Mouse (Mus musculus) liver, embryonic 14.5 days (tissue): ENCODE measurements around the gene Hcst. TPM values are rescaled to one million over a fixed set of nuclear protein-coding genes. Genes with fewer than 3 reads are reported as not detected.
A peak's percentile ranks its signal among the peaks of the same experiment; 100 is the strongest.

ENCODE experiments used
- ATAC-seq: fragments of 200-750 bp; cut with Nextera tagmentation; 2 replicates; pipeline ENCODE4 v1.8.0; 2017; ENCODE audit warnings: moderate number of reproducible peaks, mild to moderate bottlenecking, moderate library complexity; ENCODE audit not compliant: insufficient read depth
- DNase-seq, 3 experiments: peaks; one replicate each; pipeline ENCODE4 v3.0.0-alpha.2; 2012 to 2013; ENCODE audit warnings: low read depth in 3 of 3, low spot score in 3 of 3
- H3K27ac ChIP-seq: fragments of 300-500 bp; sonication (generic); 2 replicates; pipeline ENCODE4 v1.5.1; 2014; ENCODE audit warnings: moderate library complexity, mild to moderate bottlenecking, control low read depth, inconsistent platforms
- H3K27me3 ChIP-seq: fragments of 300-500 bp; sonication (generic); 2 replicates; pipeline ENCODE4 v1.6.1; 2014; ENCODE audit warnings: mild to moderate bottlenecking, low read length, moderate library complexity; ENCODE audit not compliant: control insufficient read depth, insufficient read depth
- H3K36me3 ChIP-seq: fragments of 300-500 bp; sonication (generic); replicated peaks from 2 replicates; pipeline ENCODE4 v1.6.1; 2014; ENCODE audit warnings: low read depth; ENCODE audit not compliant: control insufficient read depth, insufficient read depth
- H3K4me1 ChIP-seq, 2 experiments: fragments of 200-500 bp in 1 of 2; fragments of 300-500 bp in 1 of 2; sonication (generic) in 1 of 2; replicated peaks; 2 replicates each; pipeline ENCODE4 v1.6.1; 2012 to 2014; ENCODE audit warnings: antibody characterized with exemption in 1 of 2, inconsistent platforms in 1 of 2, low read length in 1 of 2; ENCODE audit not compliant: control insufficient read depth in 2 of 2, insufficient read depth in 2 of 2
- H3K4me2 ChIP-seq: fragments of 300-500 bp; sonication (generic); 2 replicates; pipeline ENCODE4 v1.6.1; 2014; ENCODE audit warnings: low read depth, mild to moderate bottlenecking, control low read depth, moderate library complexity
- H3K4me3 ChIP-seq, 2 experiments: fragments of 200-500 bp in 1 of 2; fragments of 300-500 bp in 1 of 2; sonication (generic) in 1 of 2; 2 replicates each; pipeline ENCODE4 v1.5.1; 2012 to 2014; ENCODE audit warnings: low read depth in 2 of 2, low read length in 2 of 2, mild to moderate bottlenecking in 2 of 2, control low read depth in 1 of 2, inconsistent platforms in 1 of 2, moderate library complexity in 1 of 2; ENCODE audit not compliant: insufficient read depth in 1 of 2
- H3K9ac ChIP-seq: fragments of 300-500 bp; sonication (generic); replicated peaks from 2 replicates; pipeline ENCODE4 v1.6.1; 2014; ENCODE audit warnings: mild to moderate bottlenecking, control low read depth, moderate library complexity
- H3K9me3 ChIP-seq: fragments of 300-500 bp; sonication (generic); 2 replicates; pipeline ENCODE4 v1.6.1; 2016; ENCODE audit warnings: low read length, mixed read lengths; ENCODE audit not compliant: control insufficient read depth
- CTCF ChIP-seq: IDR thresholded peaks from 2 replicates; pipeline ENCODE4 v1.5.1; 2016; ENCODE audit warnings: antibody characterized with exemption, low read depth, control low read depth
- EP300 ChIP-seq: IDR thresholded peaks from 2 replicates; pipeline ENCODE4 v1.6.1; 2016; ENCODE audit warnings: antibody characterized with exemption, low read depth
- WGBS: fragments of 180-500 bp; shearing (Covaris S2); extraction: QIAGEN DNeasy Blood & Tissue Kit; methylation state at CpG from one replicate; pipeline ENCODE4 v1.1.7; 2014; ENCODE audit not compliant: insufficient replicate concordance; 5-methylcytosine and 5-hydroxymethylcytosine counted together
- polyA plus RNA-seq, 2 experiments: library from polyadenylated mRNA; depleted of rRNA in 1 of 2; stranded (reverse) in 1 of 2; unstranded in 1 of 2; fragments of >200 nt; fragmentation: Nextera tagmentation in 1 of 2; extraction: Ambion mirVana in 1 of 2; gene quantifications; 2 replicates each; pipeline versions ENCODE4 v1.2.1 to v1.2.3; 2012 to 2014

The Hcst gene
- polyA plus RNA-seq, 2 experiments = 3.3 to 4.9 TPM

DNA sequence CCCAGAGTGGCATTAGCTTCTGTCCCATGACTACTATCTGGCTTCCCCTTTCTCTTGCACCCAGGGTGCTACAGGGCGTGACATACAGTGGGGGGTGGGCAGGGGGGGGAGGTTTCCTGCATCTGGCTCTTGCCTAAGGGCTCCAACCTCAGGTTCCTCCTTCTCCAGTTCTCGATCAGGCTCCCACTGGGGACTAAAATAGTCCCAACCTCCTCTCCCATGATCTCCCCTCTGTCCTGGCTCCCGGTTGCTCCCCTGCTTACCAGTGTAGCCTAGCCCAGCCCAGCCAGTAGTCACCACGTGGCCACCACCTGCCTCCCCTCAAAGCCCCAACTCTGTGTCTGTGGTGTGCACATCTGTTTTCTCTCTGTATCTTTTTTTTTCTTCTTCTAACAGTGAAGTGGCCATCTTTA is 6.9 kb downstream of the Hcst start:
- DNase-seq = no peak
- H3K27me3 ChIP-seq = no peaks in the 10 kb centered on the region
- no peak overlapping the region for H3K4me3 ChIP-seq
- no peaks in the 10 kb centered on the region for H3K9me3 ChIP-seq
- no peaks in the 10 kb centered on the region for H3K36me3 ChIP-seq
- peak; percentile 18; the same call in 1 of the 2 replicates for ATAC-seq
- H3K4me1 ChIP-seq = peaks cover 0 to 5% of the 10 kb centered on the region in 2 experiments; a peak in 1 of 4 replicates
- H3K27ac ChIP-seq = no peak overlapping the region
- TF ChIP-seq CTCF (no peak), EP300 (no peak)
- WGBS = 6% methylated on average over 4 of the region's 4 CpGs
- no peak overlapping the region for H3K9ac ChIP-seq
- H3K4me2 ChIP-seq = no peak overlapping the region

DNA sequence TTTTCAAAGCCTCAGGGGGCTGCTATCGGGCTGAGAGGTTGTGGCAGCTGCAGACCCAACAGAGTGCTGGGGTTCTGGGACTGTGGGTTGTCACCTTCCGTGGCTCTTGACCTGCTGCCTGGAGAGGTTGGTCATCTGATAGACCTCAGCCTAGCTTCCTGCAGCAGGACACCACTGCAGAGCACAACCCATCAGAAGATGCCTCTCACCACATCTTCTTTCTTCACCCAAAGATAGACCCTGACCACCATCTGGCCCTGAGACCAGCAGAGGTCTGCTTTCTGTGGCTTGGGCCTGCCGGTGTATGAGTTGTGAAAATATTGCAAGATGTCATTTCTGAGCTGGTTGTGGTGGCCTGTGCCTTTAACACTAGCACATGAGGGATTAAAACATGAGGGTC is 8.6 kb downstream of the Hcst start:
- no peak for ATAC-seq
- H3K27me3 ChIP-seq = no peaks in the 10 kb centered on the region
- no peaks in the 10 kb centered on the region for H3K9me3 ChIP-seq
- TF ChIP-seq EP300 (no peak), CTCF (no peak)
- no peak overlapping the region for H3K4me2 ChIP-seq
- WGBS = 31% methylated on average over 3 of the region's 3 CpGs
- no peak overlapping the region for H3K9ac ChIP-seq
- no peak for DNase-seq
- H3K27ac ChIP-seq = no peak overlapping the region
- peaks cover 0 to 5% of the 10 kb centered on the region in 2 experiments; a peak in 1 of 4 replicates for H3K4me1 ChIP-seq
- H3K36me3 ChIP-seq = no peaks in the 10 kb centered on the region
- H3K4me3 ChIP-seq = no peak overlapping the region

GRCm38 (mm10) chr7:30409789-30410188 is 9.9 kb downstream of the Hcst start:
- no peak for TF ChIP-seq EP300
- no peak for TF ChIP-seq CTCF
- no peaks in the 10 kb centered on the region for H3K36me3 ChIP-seq
- H3K4me2 ChIP-seq = no peak overlapping the region
- peaks cover 0 to 5% of the 10 kb centered on the region in 2 experiments; a peak in 1 of 4 replicates for H3K4me1 ChIP-seq
- H3K4me3 ChIP-seq = no peak overlapping the region
- no peak overlapping the region for H3K9ac ChIP-seq
- WGBS = 59% methylated on average over 2 of the region's 2 CpGs
- no peaks in the 10 kb centered on the region for H3K9me3 ChIP-seq
- H3K27ac ChIP-seq = no peak overlapping the region
- no peaks in the 10 kb centered on the region for H3K27me3 ChIP-seq
- no peak for DNase-seq
- ATAC-seq = no peak

DNA sequence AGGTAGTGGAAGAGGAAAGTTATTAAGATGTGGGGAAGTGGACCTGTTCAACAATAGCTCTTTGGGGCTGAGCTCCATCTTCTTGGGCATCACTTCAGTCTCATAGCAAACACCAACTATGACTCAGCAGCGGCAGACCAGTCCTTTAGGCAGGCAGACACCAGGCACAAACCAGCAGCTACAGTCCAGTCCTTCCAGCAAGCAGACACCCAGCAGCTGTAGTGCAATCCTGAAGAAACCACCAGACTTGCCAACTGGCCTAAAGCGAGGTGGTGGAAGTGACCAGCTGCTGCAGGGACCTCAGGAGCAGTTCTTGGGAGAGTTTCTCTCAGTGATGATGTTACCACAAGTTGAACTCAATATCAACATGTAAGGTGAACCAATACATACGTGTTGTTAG is 11.0 kb downstream of the Hcst start:
- H3K4me1 ChIP-seq = peaks cover 0 to 5% of the 10 kb centered on the region in 2 experiments; a peak in 1 of 4 replicates
- H3K36me3 ChIP-seq = no peaks in the 10 kb centered on the region
- H3K27me3 ChIP-seq = no peaks in the 10 kb centered on the region
- WGBS = 49% methylated on average over 3 of the region's 3 CpGs
- no peak overlapping the region for H3K9ac ChIP-seq
- DNase-seq = no peak
- ATAC-seq = no peak
- no peak overlapping the region for H3K4me2 ChIP-seq
- no peak overlapping the region for H3K27ac ChIP-seq
- H3K9me3 ChIP-seq = no peaks in the 10 kb centered on the region
- no peak overlapping the region for H3K4me3 ChIP-seq
- no peak for TF ChIP-seq CTCF
- no peak for TF ChIP-seq EP300

DNA sequence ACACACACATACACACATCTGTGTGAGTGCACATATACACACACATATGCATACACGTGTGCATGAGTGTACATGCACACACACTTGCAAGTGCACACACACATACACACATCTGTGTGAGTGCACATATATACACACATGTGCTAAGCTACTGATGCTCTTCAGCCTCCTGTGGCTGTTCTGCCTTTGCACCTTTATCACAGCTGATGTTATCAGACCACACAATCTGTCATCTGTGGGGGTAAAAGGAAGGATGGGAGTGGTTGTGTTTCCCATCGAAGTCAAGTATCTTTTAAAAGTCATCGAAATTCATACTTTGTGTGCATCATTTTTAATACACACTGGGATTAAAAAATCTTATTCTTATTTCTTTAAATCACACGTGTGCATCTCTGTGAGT is 17.3 kb downstream of the Hcst start:
- ATAC-seq (no peak), DNase-seq (no peak)
- Histone ChIP-seq H3K9ac (no peak overlapping the region), H3K9me3 (no peaks in the 10 kb centered on the region), H3K36me3 (no peaks in the 10 kb centered on the region), H3K4me1 (no peaks in the 10 kb centered on the region), H3K27ac (no peak overlapping the region), H3K4me2 (no peak overlapping the region), H3K27me3 (no peaks in the 10 kb centered on the region), H3K4me3 (no peak overlapping the region)
- TF ChIP-seq CTCF (no peak), EP300 (no peak)
- WGBS = 30% methylated on average over 4 of the region's 4 CpGs
